Mouse (Mus musculus) gastrocnemius, postnatal 14 days (tissue): ENCODE results near the gene Cp. TPM values are rescaled to one million over a fixed set of nuclear protein-coding genes. Genes with fewer than 3 reads are reported as not detected.
"Not testable (repeated sequence)": the region's sequence is repeated elsewhere in the genome, so short reads cannot be mapped to it uniquely, and the experiment has no call there.

ENCODE experiments used
- DNase-seq: peaks from one replicate; pipeline ENCODE4 v3.0.0; 2021; ENCODE audit warnings: mixed read lengths
- intact Hi-C: fragments of 180-260 bp; cut with DNase I; formaldehyde crosslinking; loops from one replicate; pipeline ENCODE4 v1.15.1; 2025; ENCODE audit warnings: low total_unique reads
- total RNA-seq, 2 experiments: library from RNA; stranded (reverse); gene quantifications; 2 replicates each; pipeline ENCODE4 v1.2.3; 2021

The Cp gene
- total RNA-seq, 2 experiments from 2014 or later, result 7.0 to 8.1 TPM

DNA sequence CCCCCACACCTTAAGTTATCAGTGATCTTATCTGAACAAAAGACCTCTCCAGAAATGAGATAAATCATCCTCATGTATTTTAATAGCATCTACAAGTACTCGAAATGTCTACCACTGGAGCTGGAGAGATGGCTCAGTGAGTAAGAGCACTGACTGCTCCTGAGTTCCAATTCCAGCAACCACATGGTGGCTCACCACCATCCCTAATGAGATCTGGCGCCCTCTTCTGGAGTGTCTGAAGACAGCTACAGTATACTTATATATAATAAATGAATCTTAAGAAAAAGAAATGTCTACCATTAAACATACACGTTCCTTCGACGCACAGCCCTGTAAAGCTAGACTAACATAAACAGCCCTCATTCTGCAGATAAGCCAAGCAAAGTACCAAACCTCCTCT lies 45.9 kb downstream of the Cp start:
- peak; percentile 6 for DNase-seq
- intact Hi-C loops, result loop anchor here (5.0 kb wide), 1 partner anchor 100 kb away; no protein-coding TSS in a partner anchor

- intact Hi-C loops, result loop anchor here (5.0 kb wide), 1 partner anchor 102 kb away; no protein-coding TSS in a partner anchor
- DNase-seq, result no peak
Observed at GRCm38 (mm10) chr3:20004422-20004821, 47.6 kb downstream of the Cp start.

DNA sequence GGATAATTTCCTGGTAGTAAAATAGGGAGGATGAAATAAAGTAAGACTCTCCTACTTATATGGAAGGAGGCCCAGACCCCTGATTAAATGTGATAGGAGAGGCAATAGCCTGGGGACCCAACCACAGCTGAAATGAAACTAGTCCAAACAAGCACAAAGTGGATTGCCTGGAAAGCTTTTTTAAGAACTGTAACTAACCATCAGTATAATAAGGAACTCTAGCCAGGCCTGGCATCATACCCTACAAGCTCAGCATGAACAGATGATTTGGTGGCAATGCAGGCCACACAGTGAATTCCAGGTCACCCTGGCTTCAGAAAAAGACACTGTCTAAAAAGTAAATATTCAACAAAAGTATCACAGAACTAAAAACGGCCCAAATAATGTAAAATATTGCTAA lies 48.8 kb downstream of the Cp start:
- no peak for DNase-seq
- intact Hi-C loops, result no loop called here

DNA sequence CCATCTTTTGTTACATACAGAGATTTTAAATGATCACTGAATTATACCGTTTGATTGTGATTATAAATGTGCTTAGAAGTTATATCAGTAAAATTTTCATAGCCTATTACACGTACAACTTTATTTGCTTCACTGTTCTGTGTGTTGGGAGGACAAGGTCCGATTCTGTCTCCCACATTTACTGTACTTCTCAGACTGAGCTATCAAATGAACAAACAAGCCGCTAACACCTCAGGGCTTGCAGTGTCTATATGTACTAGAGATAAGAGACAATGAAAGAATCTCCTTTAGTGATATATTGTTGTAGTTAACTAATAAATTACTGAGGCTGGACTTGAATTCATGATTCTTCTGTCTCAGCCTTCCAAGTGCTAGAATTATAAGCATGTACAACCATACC lies 50.4 kb downstream of the Cp start:
- DNase-seq, result no peak
- intact Hi-C loops, result no loop called here

GRCm38 (mm10) chr3:20007759-20008158 lies 50.9 kb downstream of the Cp start:
- intact Hi-C loops, result no loop called here
- DNase-seq, result no peak

DNA sequence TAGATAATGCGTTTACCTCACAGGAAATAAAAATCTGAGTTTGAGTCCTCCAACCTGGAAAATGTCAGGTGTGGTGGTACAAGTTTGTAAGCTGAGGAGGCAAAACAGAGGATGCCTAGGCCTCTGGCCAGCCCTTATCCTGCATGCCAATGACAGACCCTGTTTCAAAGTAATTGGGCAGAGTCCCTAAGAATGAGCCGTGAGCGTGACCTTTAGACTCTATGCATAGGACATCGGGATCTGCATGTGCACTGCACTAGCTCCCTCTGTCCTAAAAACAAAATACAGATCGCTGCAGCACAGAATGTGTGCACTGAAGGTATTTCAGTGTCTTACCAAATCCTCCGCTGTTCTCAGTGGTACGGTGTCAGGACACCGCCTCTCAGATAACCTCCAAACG lies 53.6 kb downstream of the Cp start:
- DNase-seq, result no peak
- intact Hi-C loops, result no loop called here

DNA sequence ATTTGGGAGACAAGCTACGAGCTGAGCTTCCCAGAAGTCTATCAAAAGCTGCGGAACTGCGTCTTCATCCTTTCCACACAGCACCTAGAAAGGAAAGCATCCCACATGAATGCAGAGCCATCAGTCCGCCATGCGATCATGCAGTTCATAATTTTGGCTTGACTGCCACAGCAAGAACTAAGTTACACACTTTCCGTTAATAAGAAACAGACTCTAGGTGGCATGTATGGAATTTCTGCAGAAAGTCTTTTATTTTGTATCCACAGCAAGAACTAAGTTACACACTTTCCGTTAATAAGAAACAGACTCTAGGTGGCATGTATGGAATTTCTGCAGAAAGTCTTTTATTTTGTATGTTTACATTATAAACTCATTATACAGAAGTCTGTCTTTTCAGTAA lies 54.1 kb downstream of the Cp start:
- intact Hi-C loops, DNase-seq: not testable (repeated sequence)

DNA sequence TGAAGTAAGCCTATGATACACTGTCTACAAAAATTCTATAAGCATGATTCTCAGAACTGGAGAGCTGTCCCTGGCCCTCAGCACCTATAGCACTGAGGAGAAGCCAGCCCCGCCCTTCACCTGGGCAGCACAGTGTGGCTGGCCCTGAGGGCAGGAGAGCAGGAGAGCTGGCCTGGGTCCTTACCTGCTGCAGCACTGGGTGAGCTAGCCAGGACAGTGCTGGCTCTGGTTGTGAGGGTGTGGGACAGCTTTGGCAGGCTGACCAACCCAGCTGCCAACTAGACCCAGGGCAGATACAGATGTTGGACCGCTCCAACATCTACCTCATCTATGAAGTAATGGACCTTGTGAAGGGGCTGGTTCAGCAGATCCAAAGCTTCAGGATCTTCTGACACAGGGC lies 57.6 kb downstream of the Cp start:
- intact Hi-C loops, result no loop called here
- no peak for DNase-seq

GRCm38 (mm10) chr3:20018076-20018475 lies 61.2 kb downstream of the Cp start:
- intact Hi-C loops, result no loop called here
- DNase-seq, result no peak

DNA sequence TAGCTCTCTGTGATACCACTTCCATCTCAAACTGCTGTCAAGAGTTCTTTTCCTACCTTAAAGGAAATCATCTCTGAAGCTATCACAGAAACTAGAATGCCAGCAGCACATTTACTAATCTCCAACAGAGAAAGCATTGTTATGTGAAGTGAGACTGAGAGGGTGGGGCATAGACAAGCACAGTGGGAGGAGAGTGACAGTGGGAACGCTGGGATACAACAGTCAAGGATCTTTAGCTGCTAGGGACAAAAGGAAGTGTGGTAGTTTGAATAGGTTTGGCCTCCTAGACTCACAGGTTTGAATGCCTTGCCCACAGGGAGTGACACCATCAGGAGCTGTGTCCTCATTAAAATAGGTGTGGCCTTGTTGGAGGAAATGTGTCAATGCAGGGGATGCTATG lies 67.0 kb downstream of the Cp start:
- DNase-seq, result no peak
- intact Hi-C loops, result no loop called here

GRCm38 (mm10) chr3:20026481-20026880 lies 69.6 kb downstream of the Cp start:
- no peak for DNase-seq
- intact Hi-C loops, result no loop called here

DNA sequence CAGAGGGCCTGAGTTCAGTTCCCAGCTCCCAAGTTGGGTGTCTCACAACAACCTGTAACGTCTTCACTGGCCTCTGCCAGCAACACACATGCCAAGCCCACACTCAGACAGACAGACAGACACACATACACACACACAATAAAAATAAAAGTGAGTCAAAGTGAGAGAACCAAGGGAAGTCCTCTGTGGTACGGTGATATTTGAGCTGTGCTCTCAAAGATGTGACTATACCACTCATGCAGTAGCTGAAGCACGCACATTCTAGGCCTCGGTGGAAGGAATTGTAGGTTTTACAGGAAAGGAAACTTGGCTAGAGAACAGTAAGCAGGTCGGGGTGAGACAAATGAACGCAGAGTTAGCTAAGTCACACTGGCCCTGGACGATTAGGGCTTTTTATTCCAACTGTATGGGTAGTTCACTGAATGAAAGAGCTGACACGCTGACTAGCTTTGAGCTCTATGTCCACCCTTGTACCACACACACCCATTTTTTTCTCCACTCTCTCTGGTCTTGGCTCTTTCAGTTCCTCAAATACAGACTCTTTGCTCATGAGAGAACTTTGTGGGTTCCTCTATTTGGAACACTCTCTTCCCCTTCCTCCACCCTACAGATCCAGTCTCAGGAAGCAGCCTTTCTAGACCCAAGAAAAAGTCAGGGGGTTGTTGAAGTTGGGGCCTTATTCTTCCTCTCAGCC lies 70.3 kb downstream of the Cp start:
- intact Hi-C loops, result no loop called here
- DNase-seq, result no peak

- DNase-seq, result no peak
- intact Hi-C loops, result no loop called here
Observed at GRCm38 (mm10) chr3:20027788-20028187, 70.9 kb downstream of the Cp start.

DNA sequence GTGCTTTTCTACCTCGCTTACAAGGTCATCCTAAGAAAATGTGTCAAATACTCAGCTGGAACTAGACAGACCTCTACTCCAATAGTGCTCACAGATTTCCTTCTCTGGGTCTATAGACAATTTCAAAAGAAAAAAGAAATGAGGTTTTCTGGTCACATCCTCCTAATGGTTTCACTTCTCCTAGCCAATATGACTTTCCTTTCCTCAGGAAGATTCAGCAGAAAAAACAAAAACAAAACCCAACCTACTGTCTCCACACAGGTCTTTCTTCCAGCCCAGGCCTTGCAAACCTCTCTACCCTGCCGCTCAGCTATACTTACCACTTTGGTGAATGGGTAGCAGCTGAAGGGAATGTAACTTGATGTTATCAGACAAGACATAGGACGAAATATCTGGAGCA lies 71.8 kb downstream of the Cp start:
- intact Hi-C loops, result no loop called here
- no peak for DNase-seq

DNA sequence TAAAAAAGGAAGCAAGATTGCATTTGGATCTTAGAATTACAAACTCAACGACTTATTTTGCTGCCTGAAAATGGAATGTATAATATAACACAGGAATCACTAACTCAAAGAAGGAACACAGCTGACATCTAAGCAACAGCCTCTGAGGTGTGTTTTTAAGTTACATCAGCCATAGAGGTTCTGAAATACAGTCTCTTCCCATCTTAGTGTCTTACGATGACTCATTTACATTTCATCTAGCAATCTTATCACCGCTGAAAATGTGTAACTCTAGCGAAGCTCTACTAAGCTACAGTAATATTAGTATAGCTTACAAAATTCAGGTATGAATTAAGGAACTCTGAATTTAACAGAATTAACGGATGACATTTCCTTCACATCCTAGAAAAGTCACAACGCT lies 74.0 kb downstream of the Cp start:
- DNase-seq, result no peak
- intact Hi-C loops, result no loop called here

GRCm38 (mm10) chr3:20033761-20034718 lies 77.2 kb downstream of the Cp start:
- intact Hi-C loops, result no loop called here
- no peak for DNase-seq

GRCm38 (mm10) chr3:20034719-20035404 lies 78.0 kb downstream of the Cp start, which contains the start of gene Hps3:
Gene Hps3 (minus strand): TSS chr3:20035315.
- DNase-seq, result peak; percentile 84
- intact Hi-C loops, result no loop called here

DNA sequence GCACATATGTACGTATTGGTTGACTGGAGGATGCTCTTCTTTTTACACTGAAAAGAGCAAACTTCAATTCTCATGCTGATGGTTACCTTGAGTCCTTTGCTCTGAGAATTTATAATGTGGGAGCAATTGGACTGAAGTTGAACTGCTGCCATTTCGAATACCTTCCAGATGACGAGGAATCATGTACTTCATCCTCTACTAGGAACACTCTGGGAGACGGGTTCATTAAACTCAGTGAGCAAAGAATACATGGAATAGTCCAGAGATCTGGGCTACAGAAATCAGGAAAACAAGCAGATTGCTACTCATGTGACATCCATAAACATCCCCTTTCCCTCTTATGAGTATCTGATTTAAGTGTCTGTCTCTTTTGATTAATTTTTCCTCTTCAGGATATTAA lies 79.2 kb downstream of the Cp start:
- no peak for DNase-seq
- intact Hi-C loops, result no loop called here

DNA sequence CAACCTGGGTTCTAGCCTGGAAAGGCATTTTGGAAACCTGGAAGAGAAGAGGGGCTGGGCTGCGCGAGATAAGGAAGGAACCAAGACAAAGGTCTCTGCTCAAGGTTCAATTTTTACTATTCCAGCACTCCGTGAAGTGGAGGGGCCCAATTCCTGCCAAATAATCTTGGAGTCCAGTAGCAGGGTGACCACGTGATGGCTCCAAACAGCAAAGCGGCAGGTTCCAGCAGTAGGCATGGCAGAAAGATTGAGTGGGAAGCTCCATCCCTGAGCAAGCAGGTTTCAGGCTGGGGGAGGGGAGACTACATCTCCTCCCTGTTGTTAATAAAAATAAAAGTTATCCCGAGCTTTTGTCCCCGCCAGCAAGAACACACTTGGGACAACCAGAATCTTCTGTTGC lies 84.6 kb downstream of the Cp start:
- intact Hi-C loops, DNase-seq: not testable (repeated sequence)

DNA sequence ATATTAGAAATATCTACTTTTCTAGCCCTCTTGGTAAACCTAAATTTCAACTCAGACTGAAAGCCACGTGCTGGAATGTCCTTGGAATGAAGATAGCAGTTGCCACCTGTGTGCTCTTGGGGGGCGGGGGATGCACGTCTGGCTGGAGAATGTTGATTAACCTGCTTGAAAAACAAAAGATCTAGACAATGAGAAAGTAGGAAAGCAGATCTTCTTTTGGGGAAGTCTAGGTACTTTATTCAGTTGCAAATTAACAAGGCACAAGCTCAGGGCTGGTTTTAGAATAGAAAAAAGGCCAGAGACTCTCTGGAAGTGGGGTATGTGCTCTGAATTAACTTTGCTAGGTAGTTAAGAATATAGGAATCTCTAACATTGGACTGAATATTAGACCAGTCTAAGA lies 87.9 kb downstream of the Cp start:
- intact Hi-C loops, DNase-seq: not testable (repeated sequence)
